Mouse (Mus musculus) 3134 (cell line): Measurements from ENCODE around the gene Dkk2.
"Not testable (repeated sequence)": the region's sequence is repeated elsewhere in the genome, so short reads cannot be mapped to it uniquely, and the experiment has no call there.

ENCODE experiments used
- DNase-seq: peaks from one replicate; pipeline ENCODE4 v3.0.0-alpha.2; 2011; ENCODE audit warnings: low spot score; ENCODE audit not compliant: insufficient read length; ENCODE audit errors: extremely low read depth

Dkk2 gene

GRCm38 (mm10) chr3:132085112-132085822, at the start of gene Dkk2:
Gene Dkk2 (plus strand): TSS chr3:132085292.
- no peak for DNase-seq

GRCm38 (mm10) chr3:132036704-132037103, 48.4 kb upstream of the Dkk2 start:
- DNase-seq, result no peak

- DNase-seq, result no peak
Observed at GRCm38 (mm10) chr3:132037670-132038069, 47.4 kb upstream of the Dkk2 start.

DNA sequence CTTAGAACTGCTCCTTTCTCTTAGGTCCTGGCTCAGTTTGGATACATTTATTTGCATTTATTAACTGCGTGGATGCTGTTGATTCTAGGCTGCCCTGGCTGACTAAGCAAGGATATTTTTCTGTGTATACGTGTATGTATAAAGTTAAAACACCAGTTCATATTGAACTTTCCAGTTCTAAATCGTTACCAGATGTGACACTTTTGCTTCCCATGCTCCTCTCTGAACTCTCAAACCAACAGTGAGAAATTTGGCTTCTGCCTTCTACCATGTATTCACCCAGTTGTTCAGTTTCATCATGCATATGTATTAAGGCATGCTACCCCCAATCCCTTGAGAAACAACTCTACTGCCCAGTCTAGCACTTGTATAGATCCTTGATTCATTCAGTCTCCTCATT, 45.0 kb upstream of the Dkk2 start:
- DNase-seq, result no peak

DNA sequence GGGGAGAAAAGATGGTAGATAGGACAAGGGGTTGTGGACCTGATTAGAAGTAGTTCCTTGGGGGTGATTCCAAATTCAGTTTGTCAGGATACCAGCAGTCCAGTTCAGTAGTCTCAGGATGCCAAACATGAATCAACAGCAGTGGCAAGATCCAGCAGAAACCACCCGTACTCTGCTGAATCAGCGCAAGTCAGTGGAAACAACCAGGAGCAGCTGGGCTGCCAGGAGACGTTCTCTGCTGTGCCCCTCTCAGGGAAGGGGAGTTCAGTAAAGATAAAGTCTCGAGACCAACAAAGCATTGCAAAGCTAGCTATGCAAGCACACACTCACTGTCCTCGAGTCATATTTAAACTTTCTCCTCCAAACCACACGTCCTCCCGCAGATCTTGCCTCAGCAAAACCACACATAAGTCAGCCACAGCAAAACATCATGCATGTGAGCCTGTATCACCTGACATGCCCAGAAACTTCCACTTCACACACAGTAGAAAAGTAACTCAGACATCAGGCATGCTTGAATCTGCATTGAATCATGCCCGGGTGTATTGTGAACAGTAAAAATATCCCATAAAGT, 34.1 kb upstream of the Dkk2 start:
- no peak for DNase-seq

DNA sequence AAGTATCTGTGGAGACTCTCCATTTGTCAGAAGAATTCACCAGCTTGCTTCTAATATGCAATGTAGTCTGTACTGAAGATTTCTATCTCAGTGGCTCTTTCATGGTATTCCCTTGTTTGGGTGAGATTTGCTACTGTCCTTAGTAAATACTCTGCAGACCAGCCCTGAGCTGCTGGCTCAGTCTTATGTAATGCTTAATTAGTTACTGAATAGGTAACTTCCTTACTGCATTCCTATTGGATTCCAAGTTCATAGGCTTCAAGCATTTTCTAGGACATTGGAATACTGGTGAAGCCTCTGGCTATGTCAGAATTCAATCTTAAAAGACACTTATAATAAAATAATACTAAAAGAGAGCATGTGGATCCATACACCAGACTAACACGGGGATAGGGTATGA, 22.3 kb upstream of the Dkk2 start:
- DNase-seq, result not testable (repeated sequence)

DNA sequence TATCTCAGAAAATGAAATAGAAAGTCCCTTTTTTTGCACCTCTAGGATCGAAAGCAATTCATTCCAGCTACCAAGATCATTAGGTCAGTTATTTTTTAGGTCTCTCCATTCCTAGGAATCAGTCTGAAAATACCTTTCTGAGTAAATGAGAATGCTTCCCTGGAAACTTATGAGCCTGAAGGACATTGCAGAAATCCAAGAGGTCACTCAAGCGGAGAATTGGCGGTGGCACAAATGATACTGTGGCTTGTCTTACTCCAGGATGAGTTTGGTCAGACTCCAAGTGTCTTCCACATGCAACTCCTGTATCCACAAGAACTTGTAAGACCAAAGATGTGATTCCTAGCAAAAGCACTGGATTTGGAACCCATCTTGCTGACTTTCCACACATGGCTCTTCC, 21.7 kb upstream of the Dkk2 start:
- no peak for DNase-seq

- DNase-seq, result no peak
Observed at GRCm38 (mm10) chr3:132063966-132064365, 21.1 kb upstream of the Dkk2 start.

DNA sequence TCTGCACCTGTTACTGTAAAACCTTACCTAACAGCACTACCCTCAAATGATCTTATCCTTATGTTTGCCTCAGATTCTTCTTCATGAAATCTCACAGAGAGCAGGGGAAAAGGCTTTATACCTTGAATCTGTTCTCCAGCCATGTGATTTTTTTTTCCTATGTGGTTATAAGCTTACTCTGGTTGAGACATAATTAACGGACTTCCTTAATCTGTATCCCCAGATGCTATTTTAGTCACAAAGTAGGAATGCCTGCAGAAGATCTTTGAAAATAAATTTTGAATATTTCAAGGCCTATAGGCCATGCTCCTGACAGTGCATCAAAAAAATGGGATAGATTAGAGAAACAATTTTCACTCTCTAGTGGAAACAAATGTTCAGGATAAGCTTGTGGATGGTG, 20.2 kb upstream of the Dkk2 start:
- no peak for DNase-seq

- DNase-seq, result no peak
Observed at GRCm38 (mm10) chr3:132070949-132071348, 14.1 kb upstream of the Dkk2 start.

GRCm38 (mm10) chr3:132084018-132084417, 1.1 kb upstream of the Dkk2 start:
- no peak for DNase-seq

DNA sequence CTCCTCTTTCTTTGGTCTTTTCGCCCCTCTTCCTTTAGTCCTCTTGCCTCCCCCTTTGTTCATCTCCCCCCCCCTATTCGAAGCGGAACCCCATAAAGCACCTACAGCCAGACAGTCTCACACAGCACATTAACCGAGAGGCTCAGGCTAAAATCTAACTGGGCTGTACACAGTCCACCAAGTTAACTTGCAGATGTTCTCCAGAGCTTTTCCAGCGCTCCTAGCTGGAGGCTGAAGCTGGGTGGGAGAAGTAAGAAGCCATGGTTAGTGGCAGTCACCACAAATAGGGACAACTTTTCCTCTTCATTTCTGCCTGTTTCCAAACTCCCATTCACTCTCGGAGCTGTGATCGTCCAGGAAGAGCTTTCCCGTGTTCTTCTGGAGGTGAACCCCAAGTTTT, 412 bp upstream of the Dkk2 start:
- DNase-seq, result no peak

- no peak for DNase-seq
Observed at GRCm38 (mm10) chr3:132085823-132086350, 795 bp downstream of the Dkk2 start.

DNA sequence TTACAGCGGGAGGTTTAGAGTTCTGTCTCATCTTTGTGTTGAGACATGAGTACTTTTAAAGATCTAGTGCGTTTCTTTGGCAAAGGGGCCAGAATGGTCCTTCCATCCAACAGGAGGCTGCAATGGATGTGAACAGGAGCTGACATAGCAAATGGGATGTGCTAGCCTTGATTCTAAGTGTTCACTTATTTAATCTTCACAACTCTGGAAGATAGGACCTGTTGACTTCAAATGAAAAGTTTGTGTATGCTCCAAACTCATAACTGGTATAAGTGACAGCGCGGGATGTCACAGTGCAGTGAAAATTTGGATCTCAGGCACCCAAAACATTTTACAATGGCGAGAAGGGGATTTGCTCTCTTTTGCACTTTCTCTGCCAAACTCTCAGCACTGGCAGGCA, 1.4 kb downstream of the Dkk2 start:
- DNase-seq, result no peak

DNA sequence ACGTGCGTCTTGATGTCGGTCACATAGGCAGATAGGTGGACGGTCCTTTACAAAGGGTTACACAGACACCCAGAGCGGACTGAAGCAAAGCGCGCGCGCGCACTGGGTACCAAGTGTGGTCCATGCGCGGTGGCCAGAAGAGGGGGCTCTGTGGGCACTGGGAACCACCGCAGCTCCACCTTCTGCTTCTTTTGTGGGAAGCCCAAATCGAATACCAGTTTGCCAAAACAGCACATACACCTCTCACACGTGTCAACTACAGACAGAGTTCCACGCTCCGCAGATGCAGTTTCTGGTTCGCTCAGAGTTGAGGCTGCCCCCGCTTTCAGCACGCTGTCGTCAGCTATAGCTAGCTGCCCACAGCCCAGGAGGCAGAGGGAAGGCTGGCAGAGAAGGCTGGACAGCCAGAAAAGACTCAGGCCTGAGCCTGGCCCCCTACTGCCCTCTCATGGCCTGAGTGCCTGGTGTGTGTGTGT, 2.0 kb downstream of the Dkk2 start:
- DNase-seq, result no peak

GRCm38 (mm10) chr3:132092983-132093382, 7.9 kb downstream of the Dkk2 start:
- no peak for DNase-seq

GRCm38 (mm10) chr3:132096296-132096695, 11.2 kb downstream of the Dkk2 start:
- DNase-seq, result no peak

DNA sequence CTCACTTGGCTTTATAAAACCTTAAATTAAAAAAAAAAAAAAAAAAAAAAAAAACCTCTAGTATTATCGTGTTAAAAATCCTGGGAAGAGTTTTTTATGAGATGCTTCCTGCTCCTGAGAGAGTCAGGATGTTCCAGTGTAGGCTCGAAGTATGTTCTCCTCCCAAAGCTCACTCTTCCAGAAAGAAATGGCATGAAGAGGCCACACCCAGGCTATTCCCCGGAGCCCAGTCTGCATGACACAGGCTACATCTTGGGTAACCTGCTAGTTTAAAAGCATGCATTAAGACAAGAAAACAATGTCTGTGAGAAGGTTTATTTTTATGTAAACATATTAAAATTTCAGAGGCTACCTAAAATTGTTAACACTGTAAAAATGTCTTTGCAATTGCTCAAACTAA, 15.7 kb downstream of the Dkk2 start:
- no peak for DNase-seq

- DNase-seq, result no peak
Observed at GRCm38 (mm10) chr3:132103020-132103419, 17.9 kb downstream of the Dkk2 start.

DNA sequence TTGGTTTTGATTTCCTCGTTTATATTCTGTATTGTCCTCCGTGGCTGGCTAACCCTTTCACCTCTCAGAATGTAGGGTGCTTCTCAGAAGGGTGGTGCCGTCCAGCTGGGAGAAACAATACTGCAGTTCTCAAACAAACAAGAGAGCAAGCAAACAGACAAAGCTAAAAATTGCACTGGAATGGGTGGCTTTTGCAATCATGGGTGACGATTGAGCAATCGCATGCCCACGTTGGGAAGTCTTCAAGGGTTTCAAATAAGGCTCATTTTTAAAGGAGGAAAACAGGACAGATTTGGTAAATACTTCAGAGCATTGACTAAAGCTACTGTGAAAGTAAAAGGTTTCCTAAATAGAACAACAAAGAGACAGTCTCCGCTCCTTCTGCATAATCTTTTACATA, 18.4 kb downstream of the Dkk2 start:
- no peak for DNase-seq

- DNase-seq, result no peak
Observed at GRCm38 (mm10) chr3:132115772-132116511, 30.9 kb downstream of the Dkk2 start.

- no peak for DNase-seq
Observed at GRCm38 (mm10) chr3:132121344-132121743, 36.3 kb downstream of the Dkk2 start.
